Mouse (Mus musculus): ENCODE results near the gene Mageb5. TPM values are rescaled to one million over a fixed set of nuclear protein-coding genes. Genes with fewer than 3 reads are reported as not detected.
"Not testable (repeated sequence)": the region's sequence is repeated elsewhere in the genome, so short reads cannot be mapped to it uniquely, and the experiment has no call there.

Gene Mageb5
- not detected in 2 replicates for polyA plus RNA-seq (2014; fragmentation: Nextera tagmentation; extraction: Ambion mirVana)

DNA sequence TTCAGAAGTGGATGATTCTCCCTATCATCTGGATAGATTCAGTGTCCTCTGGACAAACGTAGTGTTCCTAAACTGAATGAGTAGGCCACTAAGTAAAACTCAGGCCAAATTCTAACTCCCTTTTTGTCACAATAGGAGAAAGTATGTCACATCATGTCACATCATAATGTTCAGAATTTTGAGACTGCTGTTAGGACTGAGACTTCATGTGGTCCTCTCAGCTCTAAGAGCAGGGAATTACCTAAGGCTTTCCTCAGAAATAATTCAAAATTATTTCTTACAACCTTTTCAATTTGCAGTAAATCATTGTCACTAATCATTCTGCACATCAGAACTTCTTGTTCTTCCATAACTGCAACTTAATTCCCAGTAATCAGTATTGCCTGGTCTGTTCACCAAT is at the start of gene Mageb5:
Mageb5 (minus strand) TSS at position 101 of the 400 bp plus-strand sequence.
- not testable (repeated sequence) for H3K4me2 ChIP-seq (ENCODE audit: low read depth, low read length); H3K4me3 ChIP-seq (ENCODE audit: low read depth, low read length); H3K9ac ChIP-seq (ENCODE audit: low read depth, low read length); H3K36me3 ChIP-seq (ENCODE audit: control insufficient read depth, insufficient read depth, low read length); H3K4me1 ChIP-seq (ENCODE audit: control insufficient read depth, insufficient read depth, low read length); DNase-seq (ENCODE audit: low spot score); ATAC-seq (ENCODE audit: low read depth); H3K27me3 ChIP-seq (replicated peaks; ENCODE audit: control insufficient read depth, insufficient read depth, low read length); H3K27ac ChIP-seq (replicated peaks; ENCODE audit: low read depth, low read length); H3K9me3 ChIP-seq (ENCODE audit: control insufficient read depth, low read length)
- WGBS, result 76% methylated on average over 1 of the region's 1 CpGs

DNA sequence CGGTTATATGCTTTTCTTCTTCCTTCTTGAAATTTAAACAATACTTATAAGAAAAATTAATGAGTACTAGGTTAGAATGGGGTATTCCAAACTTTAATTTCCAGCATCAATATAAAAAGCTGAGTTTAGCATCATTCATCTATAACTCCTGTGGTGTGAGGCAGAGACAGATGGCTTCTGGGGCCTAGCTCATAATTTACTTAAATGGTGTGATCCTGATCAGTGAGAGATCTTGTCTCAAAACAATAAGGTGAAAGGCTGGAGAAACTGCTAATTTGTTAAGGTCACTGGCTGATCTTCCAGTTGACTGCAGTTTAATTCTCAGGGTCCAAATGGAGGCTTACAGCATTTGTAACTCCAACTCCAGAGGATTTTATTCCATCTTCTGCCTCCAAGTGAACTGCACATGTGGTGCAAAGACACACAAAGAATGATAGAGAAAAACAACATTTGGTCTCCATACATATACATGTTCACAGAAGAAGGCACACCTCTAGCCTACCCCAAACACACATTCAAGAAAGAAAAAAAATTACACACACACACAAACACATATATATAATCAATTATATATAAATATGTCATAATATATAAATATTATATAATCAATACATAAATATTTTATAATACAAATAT is 23.1 kb downstream of the Mageb5 start:
- H3K4me1 ChIP-seq (ENCODE audit: control insufficient read depth, insufficient read depth, low read length); ATAC-seq (ENCODE audit: low read depth); H3K9ac ChIP-seq (ENCODE audit: low read depth, low read length); DNase-seq (ENCODE audit: low spot score); H3K4me3 ChIP-seq (ENCODE audit: low read depth, low read length); H3K4me2 ChIP-seq (ENCODE audit: low read depth, low read length); H3K27ac ChIP-seq (replicated peaks; ENCODE audit: low read depth, low read length); H3K9me3 ChIP-seq (ENCODE audit: control insufficient read depth, low read length); H3K27me3 ChIP-seq (replicated peaks; ENCODE audit: control insufficient read depth, insufficient read depth, low read length); H3K36me3 ChIP-seq (ENCODE audit: control insufficient read depth, insufficient read depth, low read length): not testable (repeated sequence)
- no CpG with 5 or more reads among the region's 1 CpGs for WGBS

Other genes starting within 250 kb of the Mageb5 start
- gene 1700084M14Rik, start 207.1 kb downstream of the Mageb5 start, polyA plus RNA-seq (2014; fragmentation: Nextera tagmentation; extraction: Ambion mirVana), result not detected in 2 replicates
- not detected in 2 replicates for gene Gm14781, start 150.8 kb downstream of the Mageb5 start, polyA plus RNA-seq (2014; fragmentation: Nextera tagmentation; extraction: Ambion mirVana)
- not detected in 2 replicates for gene Mageb1, start 233.3 kb upstream of the Mageb5 start, polyA plus RNA-seq (2014; fragmentation: Nextera tagmentation; extraction: Ambion mirVana)

Data from embryonic facial prominence, embryonic 14.5 days (tissue).